Mouse (Mus musculus): ENCODE measurements around the gene Traf7. TPM values are rescaled to one million over a fixed set of nuclear protein-coding genes. Genes with fewer than 3 reads are reported as not detected.

The Traf7 gene
- polyA plus RNA-seq, 1 experiment from 2014 or later = 65.8 TPM

DNA sequence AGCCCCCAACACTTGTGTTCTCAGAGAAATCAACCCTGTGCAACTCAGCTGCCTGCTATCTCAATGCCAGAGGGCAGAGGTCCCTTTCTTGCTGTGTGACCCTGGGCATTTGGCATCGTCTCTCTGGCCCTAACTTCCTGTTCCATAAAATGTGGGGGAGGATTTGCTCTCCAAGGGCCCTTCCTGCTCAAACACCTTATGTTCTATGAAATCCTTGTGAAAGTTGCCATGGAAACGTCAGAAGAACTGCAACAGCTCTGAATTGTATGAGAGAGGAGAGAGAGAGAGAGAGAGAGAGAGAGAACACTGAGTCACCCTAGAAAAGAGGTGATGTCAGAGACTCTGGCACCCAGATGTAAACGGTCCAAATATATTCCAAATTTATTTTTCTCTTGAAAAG is 9.8 kb upstream of the Traf7 start:
- no peaks in the 10 kb centered on the region for H3K27me3 ChIP-seq (ENCODE audit: control insufficient read depth, insufficient read depth, low read length)
- H3K9me3 ChIP-seq (ENCODE audit: control insufficient read depth, low read length) = no peaks in the 10 kb centered on the region
- H3K4me1 ChIP-seq (replicated peaks; ENCODE audit: control insufficient read depth, insufficient read depth, low read length) = peaks cover 5% of the 10 kb centered on the region
- no peak overlapping the region for H3K27ac ChIP-seq (ENCODE audit: low read depth, low read length)
- WGBS = 40% methylated on average over 3 of the region's 3 CpGs
- DNase-seq (ENCODE audit: low spot score) (no peak), ATAC-seq (ENCODE audit: low FRiP score) (no peak)
- H3K36me3 ChIP-seq (ENCODE audit: control insufficient read depth, insufficient read depth, low read length) = no peaks in the 10 kb centered on the region
- no peak overlapping the region for H3K4me2 ChIP-seq (replicated peaks; ENCODE audit: low read depth, low read length)
- H3K4me3 ChIP-seq (ENCODE audit: low read depth, low read length) = no peak overlapping the region
- no peak overlapping the region for H3K9ac ChIP-seq (ENCODE audit: low read depth, low read length)

DNA sequence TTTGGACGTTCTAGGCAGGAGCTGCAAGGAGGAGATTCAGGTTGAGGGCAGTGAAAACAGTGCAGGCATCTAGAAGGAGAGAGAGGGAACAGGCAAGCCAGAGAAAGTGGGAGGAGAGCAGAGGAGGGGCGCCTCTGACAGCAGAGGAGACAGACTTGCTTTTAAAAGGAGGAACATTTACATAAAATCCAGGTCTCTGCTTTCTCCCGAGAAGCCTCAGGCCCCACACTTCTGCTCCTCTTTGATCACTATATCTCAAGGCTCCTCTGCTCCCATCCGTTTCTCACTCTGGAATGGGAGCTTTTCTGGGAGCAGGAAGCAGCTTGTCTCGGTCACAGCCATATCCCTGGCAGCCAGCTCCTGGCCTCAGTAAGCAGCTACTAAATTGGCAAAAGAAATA is 7.6 kb upstream of the Traf7 start:
- H3K27ac ChIP-seq (ENCODE audit: low read depth, low read length) = no peak overlapping the region
- no peak for ATAC-seq (ENCODE audit: low FRiP score)
- H3K4me1 ChIP-seq (replicated peaks; ENCODE audit: control insufficient read depth, insufficient read depth, low read length) = peaks cover 5% of the 10 kb centered on the region
- 48% methylated on average over 5 of the region's 5 CpGs for WGBS
- DNase-seq (ENCODE audit: low spot score) = no peak
- H3K4me3 ChIP-seq (ENCODE audit: low read depth, low read length) = no peak overlapping the region
- no peak overlapping the region for H3K9ac ChIP-seq (ENCODE audit: low read depth, low read length)
- no peaks in the 10 kb centered on the region for H3K27me3 ChIP-seq (ENCODE audit: control insufficient read depth, insufficient read depth, low read length)
- H3K36me3 ChIP-seq (ENCODE audit: control insufficient read depth, insufficient read depth, low read length) = no peaks in the 10 kb centered on the region; the same call in 1 of the 2 replicates
- H3K4me2 ChIP-seq (replicated peaks; ENCODE audit: low read depth, low read length) = no peak overlapping the region
- no peaks in the 10 kb centered on the region for H3K9me3 ChIP-seq (ENCODE audit: control insufficient read depth, low read length)

DNA sequence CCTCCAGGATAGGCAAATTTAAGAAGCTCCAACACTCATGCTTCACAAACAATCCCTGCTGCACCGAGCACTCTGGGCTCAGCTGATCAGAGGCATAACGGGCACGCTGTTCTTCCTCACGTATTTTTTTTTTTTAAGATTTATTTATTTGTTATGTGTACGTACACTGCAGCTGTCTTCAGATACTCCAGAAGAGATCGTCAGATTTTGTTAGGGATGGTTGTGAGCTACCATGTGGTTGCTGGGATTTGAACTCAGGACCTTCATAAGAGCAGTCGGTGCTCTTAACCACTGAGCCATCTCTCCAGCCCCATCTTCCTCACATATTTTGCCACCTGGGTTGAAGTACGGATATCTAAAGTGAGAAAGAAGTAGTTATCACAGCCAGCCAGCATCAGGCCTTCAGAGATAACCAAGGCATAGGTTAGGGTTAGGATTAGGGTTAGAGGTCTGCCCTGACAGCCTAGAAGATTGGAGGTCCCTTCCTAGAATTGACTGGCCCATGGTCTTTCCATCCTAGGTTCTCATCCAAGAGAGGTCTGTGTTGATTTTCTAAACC is 6.5 kb upstream of the Traf7 start, which contains the start of gene Rab26:
Gene Rab26 (minus strand): TSS at position 51 of the 559 bp plus-strand sequence.
- Histone ChIP-seq H3K9me3 (ENCODE audit: control insufficient read depth, low read length) (no peaks in the 10 kb centered on the region), H3K4me1 (replicated peaks; ENCODE audit: control insufficient read depth, insufficient read depth, low read length) (peaks cover 9% of the 10 kb centered on the region), H3K27ac (ENCODE audit: low read depth, low read length) (no peak within 1 kb of the TSS), H3K4me3 (ENCODE audit: low read depth, low read length) (peak within 1 kb of the TSS; percentile 18), H3K9ac (ENCODE audit: low read depth, low read length) (peak within 1 kb of the TSS; percentile 45), H3K4me2 (replicated peaks; ENCODE audit: low read depth, low read length) (peak within 1 kb of the TSS; percentile 51), H3K27me3 (ENCODE audit: control insufficient read depth, insufficient read depth, low read length) (no peaks in the 10 kb centered on the region), H3K36me3 (ENCODE audit: control insufficient read depth, insufficient read depth, low read length) (no peaks in the 10 kb centered on the region; the same call in 1 of the 2 replicates)
- DNase-seq (ENCODE audit: low spot score) (no peak), ATAC-seq (ENCODE audit: low FRiP score) (no peak)
- 91% methylated on average over 8 of the region's 8 CpGs for WGBS

DNA sequence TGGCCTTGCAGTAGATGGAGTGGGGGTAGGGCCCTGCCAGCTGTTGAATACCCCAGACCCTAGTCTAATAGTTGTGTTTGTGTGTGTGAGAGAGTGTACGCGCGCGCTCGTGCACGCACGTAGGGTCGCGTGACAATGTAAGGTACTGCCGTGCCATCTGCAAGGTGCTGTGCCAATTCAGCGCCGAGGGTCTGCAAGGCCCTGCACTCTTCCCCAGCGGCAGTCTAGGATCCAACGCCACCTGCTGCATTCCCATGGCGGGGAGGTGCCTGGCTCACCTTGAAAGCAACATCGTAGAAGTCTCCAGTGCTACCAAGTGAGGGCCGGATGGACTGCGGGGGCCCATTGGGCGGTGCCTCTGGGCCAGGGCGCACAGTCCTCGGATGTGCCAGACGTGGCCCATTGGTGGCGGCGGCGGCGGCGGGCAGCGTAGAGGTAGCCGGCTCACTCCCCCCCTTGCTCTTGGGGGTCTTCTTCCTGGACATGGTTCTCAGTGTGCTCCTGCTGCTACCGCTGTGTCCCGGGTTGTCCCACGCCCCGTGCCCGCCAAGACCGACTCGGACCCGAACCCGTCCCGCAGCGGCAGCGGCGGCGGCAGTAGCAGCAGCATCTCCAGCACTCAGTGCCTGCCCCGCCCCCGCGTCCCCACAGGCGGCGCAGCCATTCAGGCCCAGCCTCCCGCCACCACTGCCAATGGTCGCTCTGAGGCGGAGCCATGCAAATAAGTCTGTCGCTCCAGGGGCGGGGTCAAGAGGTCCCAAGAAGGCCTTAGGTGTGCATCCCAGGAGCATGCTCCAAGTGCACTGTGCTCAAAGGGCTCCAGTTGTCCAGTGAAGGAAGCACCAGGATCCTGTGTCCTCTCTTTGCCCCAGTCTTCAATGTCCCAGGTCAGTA is 5.6 kb upstream of the Traf7 start:
- Histone ChIP-seq H3K27me3 (ENCODE audit: control insufficient read depth, insufficient read depth, low read length) (no peaks in the 10 kb centered on the region), H3K4me2 (replicated peaks; ENCODE audit: low read depth, low read length) (peak overlapping the region; percentile 51), H3K27ac (ENCODE audit: low read depth, low read length) (no peak overlapping the region), H3K4me1 (replicated peaks; ENCODE audit: control insufficient read depth, insufficient read depth, low read length) (peaks cover 10% of the 10 kb centered on the region), H3K9ac (ENCODE audit: low read depth, low read length) (peak overlapping the region; percentile 45), H3K9me3 (ENCODE audit: control insufficient read depth, low read length) (no peaks in the 10 kb centered on the region), H3K4me3 (ENCODE audit: low read depth, low read length) (peak overlapping the region; percentile 18), H3K36me3 (ENCODE audit: control insufficient read depth, insufficient read depth, low read length) (no peaks in the 10 kb centered on the region; the same call in 1 of the 2 replicates)
- ATAC-seq (ENCODE audit: low FRiP score) (peak; percentile 58), DNase-seq (ENCODE audit: low spot score) (peak; percentile 83)
- WGBS = 5% methylated on average over 53 of the region's 53 CpGs

DNA sequence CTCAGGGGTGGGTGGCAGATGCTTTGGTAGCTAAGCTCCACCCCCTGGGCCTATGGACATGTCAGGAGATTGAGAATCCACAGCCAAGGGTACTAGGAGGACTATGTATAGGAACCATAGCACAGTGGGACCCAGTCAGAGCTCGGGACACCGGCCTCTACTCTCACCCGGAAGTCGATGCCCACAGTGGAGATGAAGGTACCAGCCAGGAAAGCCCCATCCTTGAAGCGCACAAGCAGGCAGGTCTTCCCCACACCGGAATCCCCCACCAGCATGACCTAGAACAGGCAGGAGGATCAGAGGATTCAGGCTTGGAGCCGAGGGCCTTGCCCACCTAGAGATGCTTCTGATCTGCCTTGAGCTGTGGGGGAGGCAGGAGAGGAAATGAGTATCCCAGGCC is 4.3 kb upstream of the Traf7 start:
- H3K9me3 ChIP-seq (ENCODE audit: control insufficient read depth, low read length) = no peaks in the 10 kb centered on the region
- 76% methylated on average over 7 of the region's 7 CpGs for WGBS
- H3K27me3 ChIP-seq (ENCODE audit: control insufficient read depth, insufficient read depth, low read length) = no peaks in the 10 kb centered on the region
- H3K4me1 ChIP-seq (replicated peaks; ENCODE audit: control insufficient read depth, insufficient read depth, low read length) = peaks cover 10% of the 10 kb centered on the region
- H3K4me2 ChIP-seq (replicated peaks; ENCODE audit: low read depth, low read length) = no peak overlapping the region
- no peak overlapping the region for H3K4me3 ChIP-seq (ENCODE audit: low read depth, low read length)
- ATAC-seq (ENCODE audit: low FRiP score) = no peak
- no peaks in the 10 kb centered on the region; the same call in 1 of the 2 replicates for H3K36me3 ChIP-seq (ENCODE audit: control insufficient read depth, insufficient read depth, low read length)
- no peak overlapping the region for H3K27ac ChIP-seq (ENCODE audit: low read depth, low read length)
- H3K9ac ChIP-seq (ENCODE audit: low read depth, low read length) = peak overlapping the region; percentile 20; the same call in 1 of the 2 replicates
- DNase-seq (ENCODE audit: low spot score) = no peak

DNA sequence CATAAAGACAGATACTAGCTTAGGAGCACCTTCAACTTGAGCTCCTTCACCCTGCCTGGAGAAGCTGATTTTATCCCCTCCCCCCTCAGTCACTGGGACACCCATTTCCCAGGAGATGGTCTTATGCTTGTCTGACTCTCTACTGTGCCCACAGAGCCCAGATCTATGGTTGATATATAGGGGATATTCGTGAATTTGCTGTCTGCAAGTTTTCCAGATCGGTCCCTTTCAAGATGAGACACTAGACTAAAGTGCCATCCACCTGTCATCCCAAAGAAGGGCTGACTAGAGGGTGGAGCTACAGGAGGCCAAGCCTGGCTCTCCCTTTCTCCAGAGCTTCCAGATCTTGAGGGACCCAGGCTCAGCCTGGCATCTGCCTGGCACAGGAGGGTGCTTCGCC is 3.3 kb upstream of the Traf7 start:
- Histone ChIP-seq H3K4me3 (ENCODE audit: low read depth, low read length) (no peak overlapping the region), H3K4me2 (replicated peaks; ENCODE audit: low read depth, low read length) (no peak overlapping the region)

DNA sequence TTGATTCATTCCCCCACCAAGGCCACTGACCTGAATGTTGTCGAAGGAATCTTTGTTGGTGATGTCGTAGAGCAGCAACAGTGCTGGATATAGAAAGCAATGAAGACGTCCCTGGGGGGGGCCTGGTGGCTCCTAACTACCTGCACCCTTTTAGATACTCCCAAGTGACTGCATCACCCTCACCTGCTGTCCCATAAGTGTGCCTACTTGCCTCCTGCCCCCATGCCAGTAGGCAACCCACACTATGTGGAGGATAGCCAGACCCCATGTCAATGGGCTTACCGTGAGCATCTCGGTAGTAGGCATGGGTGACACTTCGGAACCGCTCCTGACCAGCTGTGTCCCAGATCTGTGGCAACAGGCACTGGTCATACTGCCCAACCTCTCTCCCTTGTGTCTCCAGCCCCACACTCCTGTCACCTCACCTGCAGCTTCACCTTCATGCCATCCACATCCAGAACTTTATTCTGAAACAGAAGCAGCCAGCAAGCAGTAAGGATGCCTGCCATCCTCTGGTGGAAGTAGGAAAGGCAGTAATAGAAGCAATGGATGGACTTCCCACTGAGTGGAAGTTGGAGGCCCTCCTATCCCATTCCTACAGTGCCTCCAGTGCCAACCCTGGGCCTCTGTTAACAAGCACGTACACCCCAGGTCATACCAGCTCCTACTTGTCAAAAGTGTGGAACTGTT is 2.8 kb upstream of the Traf7 start:
- WGBS = 36% methylated on average over 8 of the region's 8 CpGs
- ATAC-seq (ENCODE audit: low FRiP score) (no peak), DNase-seq (ENCODE audit: low spot score) (no peak)
- no peak overlapping the region; the same call in 1 of the 2 replicates for H3K9ac ChIP-seq (ENCODE audit: low read depth, low read length)
- H3K36me3 ChIP-seq (ENCODE audit: control insufficient read depth, insufficient read depth, low read length) = no peaks in the 10 kb centered on the region; the same call in 1 of the 2 replicates
- no peaks in the 10 kb centered on the region for H3K27me3 ChIP-seq (ENCODE audit: control insufficient read depth, insufficient read depth, low read length)
- no peaks in the 10 kb centered on the region for H3K9me3 ChIP-seq (ENCODE audit: control insufficient read depth, low read length)
- peaks cover 16% of the 10 kb centered on the region for H3K4me1 ChIP-seq (replicated peaks; ENCODE audit: control insufficient read depth, insufficient read depth, low read length)
- H3K27ac ChIP-seq (ENCODE audit: low read depth, low read length) = no peak overlapping the region
- peak overlapping the region; percentile 83; the same call in 1 of the 2 replicates for H3K4me2 ChIP-seq (replicated peaks; ENCODE audit: low read depth, low read length)
- H3K4me3 ChIP-seq (ENCODE audit: low read depth, low read length) = peak overlapping the region; percentile 64

More for the DNA sequence above, 3.3 kb upstream of the Traf7 start:
- Histone ChIP-seq H3K4me1 (replicated peaks; ENCODE audit: control insufficient read depth, insufficient read depth, low read length) (peaks cover 16% of the 10 kb centered on the region), H3K27ac (ENCODE audit: low read depth, low read length) (no peak overlapping the region), H3K9me3 (ENCODE audit: control insufficient read depth, low read length) (no peaks in the 10 kb centered on the region), H3K9ac (ENCODE audit: low read depth, low read length) (no peak overlapping the region), H3K27me3 (ENCODE audit: control insufficient read depth, insufficient read depth, low read length) (no peaks in the 10 kb centered on the region), H3K36me3 (ENCODE audit: control insufficient read depth, insufficient read depth, low read length) (no peaks in the 10 kb centered on the region; the same call in 1 of the 2 replicates)
- no peak for DNase-seq (ENCODE audit: low spot score)
- ATAC-seq (ENCODE audit: low FRiP score) = no peak
- 75% methylated on average over 3 of the region's 3 CpGs for WGBS

DNA sequence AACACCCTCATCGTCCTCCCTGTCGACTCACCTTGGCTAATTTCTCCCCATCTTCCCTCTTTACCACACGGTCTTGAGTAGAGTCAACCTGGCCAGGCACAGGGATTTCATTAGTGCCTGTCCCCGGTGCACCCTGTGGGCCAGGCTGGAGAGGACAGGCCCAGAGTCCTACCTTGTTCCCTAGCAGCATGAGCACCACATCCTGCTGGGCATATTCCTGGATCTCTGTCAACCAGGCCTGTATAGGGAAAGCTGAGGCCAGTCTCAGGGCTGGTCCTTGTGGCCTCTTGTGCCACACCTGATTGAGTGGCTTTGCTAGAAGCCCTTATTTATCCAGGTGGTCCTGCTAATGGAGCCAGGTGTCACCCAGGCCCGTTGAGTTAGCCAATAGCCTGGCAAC is 2.1 kb upstream of the Traf7 start:
- Histone ChIP-seq H3K9ac (ENCODE audit: low read depth, low read length) (peak overlapping the region; percentile 77; the same call in 1 of the 2 replicates), H3K9me3 (ENCODE audit: control insufficient read depth, low read length) (no peaks in the 10 kb centered on the region), H3K4me3 (ENCODE audit: low read depth, low read length) (peak overlapping the region; percentile 64), H3K4me1 (replicated peaks; ENCODE audit: control insufficient read depth, insufficient read depth, low read length) (peaks cover 16% of the 10 kb centered on the region), H3K4me2 (replicated peaks; ENCODE audit: low read depth, low read length) (peak overlapping the region; percentile 83), H3K36me3 (ENCODE audit: control insufficient read depth, insufficient read depth, low read length) (no peaks in the 10 kb centered on the region; the same call in 1 of the 2 replicates), H3K27me3 (ENCODE audit: control insufficient read depth, insufficient read depth, low read length) (no peaks in the 10 kb centered on the region), H3K27ac (ENCODE audit: low read depth, low read length) (no peak overlapping the region)
- 22% methylated on average over 5 of the region's 5 CpGs for WGBS
- no peak for ATAC-seq (ENCODE audit: low FRiP score)
- DNase-seq (ENCODE audit: low spot score) = no peak

Measured in hindbrain, embryonic 11.5 days (tissue).